Mouse (Mus musculus) neural tube, embryonic 12.5 days (tissue): ENCODE measurements around the gene H13. TPM values are rescaled to one million over a fixed set of nuclear protein-coding genes. Genes with fewer than 3 reads are reported as not detected.

Experiments
- ATAC-seq: fragments of 200-750 bp; cut with Nextera tagmentation; 2 replicates; pipeline ENCODE4 v1.8.0; 2017; ENCODE audit warnings: low read depth, mild to moderate bottlenecking, moderate TSS enrichment, moderate library complexity; ENCODE audit not compliant: low FRiP score
- H3K27ac ChIP-seq: fragments of 300-500 bp; sonication (generic); 2 replicates; pipeline ENCODE4 v1.5.1; 2016
- H3K27me3 ChIP-seq: fragments of 300-500 bp; sonication (generic); replicated peaks from 2 replicates; pipeline ENCODE4 v1.6.1; 2016; ENCODE audit warnings: mild to moderate bottlenecking
- H3K36me3 ChIP-seq: fragments of 300-500 bp; sonication (generic); 2 replicates; pipeline ENCODE4 v1.6.1; 2016; ENCODE audit warnings: mild to moderate bottlenecking
- H3K4me1 ChIP-seq: fragments of 300-500 bp; sonication (generic); 2 replicates; pipeline ENCODE4 v1.6.1; 2016
- H3K4me2 ChIP-seq: fragments of 300-500 bp; sonication (generic); replicated peaks from 2 replicates; pipeline ENCODE4 v1.6.1; 2016; ENCODE audit warnings: mild to moderate bottlenecking
- H3K4me3 ChIP-seq: fragments of 300-500 bp; sonication (generic); 2 replicates; pipeline ENCODE4 v1.5.1; 2016
- H3K9ac ChIP-seq: fragments of 300-500 bp; sonication (generic); 2 replicates; pipeline ENCODE4 v1.6.1; 2016; ENCODE audit warnings: mild to moderate bottlenecking
- H3K9me3 ChIP-seq: fragments of 300-500 bp; sonication (generic); 2 replicates; pipeline ENCODE4 v1.6.1; 2016; ENCODE audit warnings: mild to moderate bottlenecking
- WGBS: fragments of 180-500 bp; shearing (Covaris S2); methylation state at CpG from one replicate; pipeline ENCODE4 v1.1.7; 2016; 5-methylcytosine and 5-hydroxymethylcytosine counted together
- polyA plus RNA-seq: library from polyadenylated mRNA; unstranded; fragments of >200 nt; fragmentation: Nextera tagmentation; extraction: Ambion mirVana; gene quantifications from 2 replicates; pipeline ENCODE4 v1.2.1, GENCODE M21; 2016

The H13 gene
- polyA plus RNA-seq: 141 and 145 TPM in 2 replicates

DNA sequence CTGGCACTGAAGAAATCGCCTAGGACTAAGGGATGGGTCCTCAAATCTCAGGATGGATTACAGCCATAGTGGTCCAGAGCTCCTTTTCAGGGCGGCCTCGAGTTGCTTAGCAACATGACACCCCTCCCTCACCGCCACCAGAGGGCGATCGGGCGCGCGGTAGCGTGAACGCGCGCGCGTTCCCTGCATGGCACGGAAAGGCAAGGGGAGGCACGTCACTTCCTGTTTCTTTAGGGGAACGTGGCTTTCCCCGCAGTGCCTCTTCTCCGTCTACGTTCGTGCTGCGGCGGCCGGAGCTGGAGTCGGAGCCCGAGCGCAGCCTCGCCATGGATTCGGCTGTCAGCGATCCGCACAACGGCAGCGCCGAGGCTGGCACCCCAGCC lies at the start of gene H13:
TSS of gene H13 (plus strand) at position 206 of the 383 bp plus-strand sequence.
- ATAC-seq: peak; percentile 75
- H3K4me2 ChIP-seq: peak within 1 kb of the TSS; percentile 85
- peak within 1 kb of the TSS; percentile 95 for H3K27ac ChIP-seq
- H3K4me1 ChIP-seq: peaks cover 32% of the 10 kb centered on the region
- WGBS: under 1% methylated on average over 35 of the region's 35 CpGs
- H3K4me3 ChIP-seq: peak within 1 kb of the TSS; percentile 97
- H3K27me3 ChIP-seq: no peaks in the 10 kb centered on the region
- peak within 1 kb of the TSS; percentile 99 for H3K9ac ChIP-seq
- H3K9me3 ChIP-seq: no peaks in the 10 kb centered on the region
- peaks cover 16% of the 10 kb centered on the region for H3K36me3 ChIP-seq

DNA sequence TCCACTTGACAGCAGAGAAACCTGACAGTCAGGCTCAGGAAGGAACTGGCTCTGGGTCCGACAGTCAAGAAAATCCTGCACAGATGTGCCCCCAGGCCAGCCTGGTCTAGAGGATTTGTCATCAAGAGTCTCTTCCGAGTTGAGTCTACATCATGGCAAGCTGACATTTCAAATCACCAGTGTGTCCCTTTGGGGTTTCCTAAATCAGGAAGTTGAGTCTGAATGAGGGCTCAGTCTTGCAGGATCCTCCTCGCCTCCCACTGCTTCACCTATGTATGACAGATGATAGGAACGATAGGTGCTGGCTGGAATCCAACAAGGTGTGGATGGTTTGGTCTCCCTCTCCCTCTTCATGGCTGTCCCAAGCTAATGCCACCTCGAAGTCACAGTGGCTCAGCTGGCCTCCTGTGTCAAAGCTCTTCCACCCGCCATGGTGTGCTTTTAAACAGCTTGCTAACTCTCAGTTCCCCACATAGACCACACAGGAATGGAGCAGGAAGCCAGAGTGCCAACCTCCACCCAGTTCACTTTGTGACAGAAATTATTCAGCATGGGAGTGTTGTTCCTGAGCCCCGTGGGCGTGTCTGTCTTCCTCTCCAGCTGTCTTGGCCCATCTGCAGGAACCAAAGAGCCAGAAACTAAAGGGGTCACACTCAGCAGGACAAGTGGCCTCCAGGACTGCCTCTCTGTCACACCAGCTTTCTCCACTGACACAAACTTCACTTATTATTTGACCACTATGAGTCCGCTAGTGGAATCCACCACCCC lies 48.7 kb upstream of the H13 start:
- Histone ChIP-seq H3K9me3 (no peaks in the 10 kb centered on the region), H3K4me3 (no peak overlapping the region), H3K36me3 (no peaks in the 10 kb centered on the region), H3K4me2 (no peak overlapping the region), H3K4me1 (no peaks in the 10 kb centered on the region), H3K27ac (no peak overlapping the region), H3K27me3 (no peaks in the 10 kb centered on the region; the same call in 1 of the 2 replicates), H3K9ac (no peak overlapping the region)
- 71% methylated on average over 9 of the region's 9 CpGs for WGBS
- ATAC-seq: no peak

DNA sequence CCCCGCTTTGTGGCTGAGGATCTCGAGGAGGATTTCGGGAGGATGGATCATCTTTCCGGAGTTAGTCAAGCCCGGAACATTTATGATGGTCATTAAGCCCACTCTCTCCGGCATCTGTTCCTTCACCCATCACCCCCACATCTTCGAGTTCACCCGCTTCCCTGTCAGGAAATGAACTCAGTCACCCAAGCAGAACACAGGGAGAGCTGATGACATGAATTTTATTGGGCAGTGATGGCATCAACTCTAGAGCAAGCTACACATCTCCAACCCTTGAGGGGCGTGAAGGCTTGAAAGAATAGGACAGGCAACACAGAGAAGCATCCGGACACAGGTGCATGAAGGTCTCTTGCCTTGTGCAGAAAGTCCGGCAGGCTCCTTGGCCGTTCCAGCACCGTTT lies 47.1 kb upstream of the H13 start:
- Histone ChIP-seq H3K27me3 (peaks cover 16% of the 10 kb centered on the region), H3K36me3 (no peaks in the 10 kb centered on the region), H3K9me3 (no peaks in the 10 kb centered on the region), H3K27ac (no peak overlapping the region), H3K4me3 (no peak overlapping the region), H3K9ac (no peak overlapping the region), H3K4me1 (peaks cover 6% of the 10 kb centered on the region), H3K4me2 (no peak overlapping the region)
- no peak for ATAC-seq
- 82% methylated on average over 13 of the region's 13 CpGs for WGBS

DNA sequence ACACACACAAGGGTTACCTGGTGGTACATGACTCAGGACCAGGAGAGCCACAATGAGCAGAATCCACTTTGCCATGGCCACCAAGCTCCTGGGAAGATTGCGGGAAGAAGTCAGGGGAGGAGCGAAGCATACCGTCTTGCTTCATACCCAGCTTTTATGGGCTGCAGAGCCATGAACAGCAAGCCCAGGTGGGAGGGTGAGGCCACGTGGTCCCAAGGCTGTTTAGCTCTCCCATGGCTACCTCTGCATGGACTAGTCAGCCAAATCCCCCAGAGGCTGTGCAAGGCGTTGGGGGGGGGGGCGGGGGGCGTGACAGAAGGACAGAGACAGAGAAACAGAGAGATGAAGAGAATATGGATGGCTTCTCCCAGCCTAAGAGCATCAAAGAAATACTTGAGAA lies 46.3 kb upstream of the H13 start, which contains the start of gene Defb25:
TSS of gene Defb25 (minus strand) at position 101 of the 400 bp plus-strand sequence.
- WGBS: 76% methylated on average over 7 of the region's 7 CpGs

DNA sequence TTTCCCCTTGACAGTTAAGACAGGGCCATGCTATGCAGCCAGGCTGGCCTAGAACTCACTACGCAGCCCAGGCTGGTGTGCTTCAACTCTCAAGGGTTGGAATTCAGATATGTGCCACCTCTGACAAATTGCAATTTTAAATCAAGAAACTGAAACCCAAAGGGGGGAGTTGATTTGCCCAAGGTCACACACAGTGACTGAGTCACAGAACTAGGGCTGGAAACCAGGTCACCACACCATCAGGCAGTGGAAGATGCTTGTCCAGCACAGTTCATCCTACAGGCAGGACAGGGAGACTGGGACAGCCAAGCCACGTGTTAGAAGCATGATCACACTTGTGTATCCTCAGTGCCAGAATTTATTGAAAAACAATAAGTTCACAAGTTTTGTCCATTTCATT lies 44.7 kb upstream of the H13 start:
- H3K36me3 ChIP-seq: no peaks in the 10 kb centered on the region
- H3K27ac ChIP-seq: no peak overlapping the region
- no peak overlapping the region for H3K4me3 ChIP-seq
- no peak overlapping the region for H3K9ac ChIP-seq
- H3K9me3 ChIP-seq: no peaks in the 10 kb centered on the region
- peaks cover 40% of the 10 kb centered on the region for H3K27me3 ChIP-seq
- no peak overlapping the region for H3K4me2 ChIP-seq
- peaks cover 8% of the 10 kb centered on the region for H3K4me1 ChIP-seq
- no peak for ATAC-seq
- WGBS: 83% methylated on average over 2 of the region's 2 CpGs

More for the DNA sequence above, 46.3 kb upstream of the H13 start, which contains the start of gene Defb25:
- Histone ChIP-seq H3K9ac (no peak within 1 kb of the TSS), H3K27ac (no peak within 1 kb of the TSS), H3K4me1 (peaks cover 8% of the 10 kb centered on the region), H3K36me3 (no peaks in the 10 kb centered on the region), H3K27me3 (peaks cover 24% of the 10 kb centered on the region), H3K4me2 (no peak within 1 kb of the TSS), H3K9me3 (no peaks in the 10 kb centered on the region), H3K4me3 (no peak within 1 kb of the TSS)
- no peak for ATAC-seq

DNA sequence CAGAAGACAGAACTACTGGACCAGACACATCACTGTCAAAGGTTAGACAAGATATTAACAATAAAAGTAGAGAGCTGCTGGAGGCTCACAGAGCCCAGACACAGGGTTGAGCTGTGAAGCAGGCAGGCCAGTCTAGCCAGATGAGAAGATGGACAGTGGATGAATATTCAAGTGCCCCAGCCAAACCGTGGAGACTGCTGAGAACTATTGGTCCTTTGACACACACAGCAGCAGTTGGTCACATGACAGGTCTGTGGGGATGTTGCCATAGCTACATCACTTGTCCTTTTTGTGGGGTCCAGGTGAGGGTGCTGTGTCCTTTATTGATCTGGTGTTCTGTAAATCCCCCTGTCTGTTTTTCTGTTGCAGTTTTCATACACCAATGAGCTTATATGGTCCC lies 44.0 kb upstream of the H13 start:
- H3K4me2 ChIP-seq: no peak overlapping the region
- H3K4me1 ChIP-seq: peaks cover 8% of the 10 kb centered on the region
- no peaks in the 10 kb centered on the region for H3K36me3 ChIP-seq
- no peaks in the 10 kb centered on the region for H3K9me3 ChIP-seq
- H3K27me3 ChIP-seq: peaks cover 42% of the 10 kb centered on the region
- 9% methylated on average over 1 of the region's 1 CpGs for WGBS
- ATAC-seq: no peak
- no peak overlapping the region for H3K4me3 ChIP-seq
- H3K9ac ChIP-seq: no peak overlapping the region
- H3K27ac ChIP-seq: no peak overlapping the region

DNA sequence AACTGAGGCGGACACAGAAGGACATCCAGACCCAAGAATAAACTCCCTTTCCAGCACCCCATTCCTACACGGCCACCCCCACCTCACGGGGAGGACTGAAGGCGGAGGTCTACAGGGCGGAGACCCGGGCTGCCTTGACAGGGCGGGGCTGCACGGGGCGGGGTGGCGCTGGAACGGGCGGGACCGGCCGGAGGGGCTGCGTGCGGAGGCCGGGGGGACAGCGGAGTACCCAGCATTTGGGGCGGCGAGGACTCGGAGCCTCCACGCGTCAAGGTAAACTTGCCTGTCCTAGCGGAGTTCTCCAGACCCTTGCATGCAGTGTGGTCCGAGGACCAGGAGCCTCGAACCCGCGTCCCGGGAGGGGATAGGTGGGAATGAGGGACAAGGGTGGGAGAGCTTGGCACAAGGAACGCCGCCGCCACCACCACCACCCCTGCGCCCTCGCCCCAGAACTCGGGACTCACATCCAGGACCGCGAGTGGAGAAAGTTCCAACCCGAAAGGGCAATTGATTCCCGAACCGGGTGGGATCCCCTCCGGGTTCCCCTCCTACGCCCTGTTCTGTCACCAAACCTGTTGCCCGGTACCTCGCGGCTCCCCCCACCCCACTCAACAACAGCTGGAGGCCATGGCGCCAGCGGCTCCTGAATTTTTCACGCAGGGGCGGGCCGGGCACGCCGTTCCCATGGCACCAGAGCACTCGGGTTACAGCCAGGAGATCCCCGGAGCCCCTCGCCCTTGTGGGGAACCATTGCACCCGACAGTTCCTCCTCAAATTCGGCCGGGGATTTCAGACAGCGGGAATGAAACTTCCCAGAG lies 42.3 kb upstream of the H13 start, which contains the start of gene Rem1:
TSS of gene Rem1 (plus strand) at position 178 of the 818 bp plus-strand sequence.
- Histone ChIP-seq H3K27me3 (peaks cover 42% of the 10 kb centered on the region), H3K4me1 (peaks cover 8% of the 10 kb centered on the region), H3K4me3 (peak within 1 kb of the TSS; percentile 30), H3K27ac (no peak within 1 kb of the TSS), H3K4me2 (peak within 1 kb of the TSS; percentile 63), H3K36me3 (no peaks in the 10 kb centered on the region), H3K9me3 (no peaks in the 10 kb centered on the region), H3K9ac (no peak within 1 kb of the TSS; the same call in 1 of the 2 replicates)
- 0 out of 2 replicates have a peak, but pooled peaks have one; percentile 17 for ATAC-seq
- WGBS: 1% methylated on average over 59 of the region's 59 CpGs

DNA sequence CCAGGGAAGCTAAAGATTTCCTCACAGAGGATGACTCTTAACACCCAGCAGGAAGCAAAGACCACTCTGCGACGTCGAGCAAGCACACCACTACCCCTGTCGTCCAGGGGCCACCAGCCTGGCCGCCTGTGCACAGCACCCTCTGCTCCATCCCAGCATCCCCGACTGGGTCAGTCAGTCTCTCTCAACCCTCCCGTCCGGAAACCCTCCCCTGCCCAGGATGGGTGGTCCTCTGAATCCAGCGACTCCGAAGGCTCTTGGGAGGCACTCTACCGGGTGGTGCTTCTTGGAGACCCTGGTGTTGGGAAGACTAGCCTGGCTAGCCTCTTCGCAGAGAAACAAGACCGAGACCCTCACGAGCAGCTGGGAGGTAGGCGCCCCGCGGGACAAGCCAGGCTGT lies 41.2 kb upstream of the H13 start:
- WGBS: 40% methylated on average over 17 of the region's 17 CpGs

DNA sequence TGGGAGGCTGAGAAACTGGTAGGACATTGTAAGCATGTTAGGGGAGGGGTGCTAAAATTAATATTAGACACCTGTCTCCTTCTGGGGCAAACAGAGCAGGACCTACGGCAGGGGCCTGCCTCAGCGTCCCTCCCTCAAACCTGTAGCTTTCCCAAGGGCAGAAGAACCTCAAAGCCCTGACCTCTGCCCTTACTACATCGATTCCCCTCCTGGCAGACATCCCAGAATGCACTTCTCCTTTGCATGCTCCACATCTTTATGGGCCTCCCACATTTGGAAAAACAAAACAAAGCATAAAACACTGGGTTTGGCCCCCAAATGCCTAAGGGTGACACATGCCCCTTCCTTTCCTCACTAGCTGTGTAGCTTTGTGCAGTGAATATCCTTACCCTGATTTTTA lies 40.0 kb upstream of the H13 start:
- H3K4me3 ChIP-seq: no peak overlapping the region
- no peak overlapping the region for H3K9ac ChIP-seq
- no peak overlapping the region for H3K4me2 ChIP-seq
- H3K4me1 ChIP-seq: peaks cover 8% of the 10 kb centered on the region
- 65% methylated on average over 3 of the region's 3 CpGs for WGBS
- ATAC-seq: no peak
- no peak overlapping the region for H3K27ac ChIP-seq
- no peaks in the 10 kb centered on the region for H3K36me3 ChIP-seq
- H3K9me3 ChIP-seq: no peaks in the 10 kb centered on the region
- H3K27me3 ChIP-seq: peaks cover 43% of the 10 kb centered on the region

More for the DNA sequence above, 41.2 kb upstream of the H13 start:
- H3K4me1 ChIP-seq: peaks cover 8% of the 10 kb centered on the region
- peaks cover 42% of the 10 kb centered on the region for H3K27me3 ChIP-seq
- H3K9me3 ChIP-seq: no peaks in the 10 kb centered on the region
- H3K4me2 ChIP-seq: no peak overlapping the region
- no peak overlapping the region for H3K27ac ChIP-seq
- no peak overlapping the region for H3K4me3 ChIP-seq
- no peak for ATAC-seq
- H3K9ac ChIP-seq: no peak overlapping the region
- no peaks in the 10 kb centered on the region for H3K36me3 ChIP-seq

DNA sequence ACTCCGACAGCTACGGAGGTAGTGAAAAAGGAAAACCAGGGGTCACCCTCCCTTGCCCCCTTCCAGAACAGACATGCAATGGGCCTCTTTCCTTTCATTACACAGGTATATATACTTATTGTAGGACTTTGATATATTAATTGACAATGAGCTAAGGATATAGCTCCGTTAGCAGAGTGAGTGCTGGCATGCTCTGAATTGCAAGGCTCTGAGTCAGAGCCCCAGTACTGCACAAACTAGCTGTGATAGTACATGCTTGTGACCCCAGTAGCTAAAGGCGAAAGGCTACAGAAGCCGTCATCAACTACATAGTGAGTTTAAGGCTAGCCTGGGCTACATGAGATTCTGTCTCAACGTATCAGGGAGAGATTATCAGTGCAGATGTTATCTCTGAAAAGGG lies 39.4 kb upstream of the H13 start:
- WGBS: 87% methylated on average over 6 of the region's 6 CpGs
- no peak for ATAC-seq
- Histone ChIP-seq H3K4me3 (no peak overlapping the region), H3K9me3 (no peaks in the 10 kb centered on the region), H3K36me3 (no peaks in the 10 kb centered on the region), H3K27ac (no peak overlapping the region), H3K27me3 (peaks cover 46% of the 10 kb centered on the region), H3K4me2 (no peak overlapping the region), H3K9ac (no peak overlapping the region), H3K4me1 (peaks cover 8% of the 10 kb centered on the region)

DNA sequence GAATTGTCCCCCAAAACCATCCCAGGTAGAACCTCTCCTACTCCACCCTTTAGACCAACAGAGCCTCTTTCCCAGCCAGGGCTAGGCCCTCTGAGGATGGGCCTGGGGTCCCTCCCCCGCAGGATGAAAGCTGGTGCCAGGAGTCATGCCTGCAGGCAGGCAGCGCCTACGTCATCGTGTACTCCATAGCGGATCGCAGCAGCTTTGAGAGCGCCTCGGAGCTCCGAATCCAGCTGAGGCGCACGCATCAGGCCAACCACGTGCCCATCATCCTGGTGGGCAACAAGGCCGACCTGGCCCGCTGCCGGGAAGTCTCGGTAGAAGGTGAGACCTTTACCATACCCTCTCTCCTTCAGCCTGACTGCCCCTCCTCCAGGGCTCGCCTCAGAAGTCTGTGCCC lies 35.9 kb upstream of the H13 start:
- Histone ChIP-seq H3K4me1 (no peaks in the 10 kb centered on the region), H3K4me2 (peak overlapping the region; percentile 32; the same call in 1 of the 2 replicates), H3K27me3 (peaks cover 18% of the 10 kb centered on the region), H3K9ac (no peak overlapping the region), H3K4me3 (no peak overlapping the region), H3K36me3 (no peaks in the 10 kb centered on the region), H3K9me3 (no peaks in the 10 kb centered on the region), H3K27ac (no peak overlapping the region)
- 67% methylated on average over 17 of the region's 17 CpGs for WGBS
- ATAC-seq: no peak

DNA sequence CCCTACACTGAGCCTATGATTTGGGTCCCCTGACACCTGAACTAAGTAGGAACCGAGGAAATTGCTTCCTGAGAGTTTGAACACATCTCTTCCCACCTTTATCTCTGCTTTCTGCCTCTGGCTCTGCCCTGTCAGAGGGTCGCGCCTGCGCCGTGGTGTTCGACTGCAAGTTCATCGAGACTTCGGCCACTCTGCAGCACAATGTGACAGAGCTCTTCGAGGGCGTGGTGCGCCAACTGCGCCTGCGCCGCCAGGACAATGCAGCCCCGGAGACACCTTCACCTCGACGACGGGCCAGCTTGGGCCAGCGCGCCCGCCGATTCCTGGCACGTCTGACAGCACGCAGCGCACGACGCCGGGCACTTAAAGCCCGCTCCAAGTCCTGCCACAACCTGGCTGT lies 35.0 kb upstream of the H13 start:
- no peaks in the 10 kb centered on the region for H3K9me3 ChIP-seq
- no peak overlapping the region for H3K27ac ChIP-seq
- WGBS: 79% methylated on average over 29 of the region's 29 CpGs
- no peaks in the 10 kb centered on the region for H3K36me3 ChIP-seq
- H3K4me2 ChIP-seq: no peak overlapping the region
- no peak for ATAC-seq
- H3K9ac ChIP-seq: no peak overlapping the region
- peaks cover 5% of the 10 kb centered on the region for H3K4me1 ChIP-seq
- H3K27me3 ChIP-seq: peaks cover 8% of the 10 kb centered on the region; the same call in 1 of the 2 replicates
- no peak overlapping the region for H3K4me3 ChIP-seq
